Mouse (Mus musculus): Measurements from ENCODE around the gene Cd3eap. TPM values are rescaled to one million over a fixed set of nuclear protein-coding genes. Genes with fewer than 3 reads are reported as not detected.

The Cd3eap gene
- total and polyA plus RNA-seq, 3 experiments, result 14.4 to 36.9 (median 22.6) TPM

DNA sequence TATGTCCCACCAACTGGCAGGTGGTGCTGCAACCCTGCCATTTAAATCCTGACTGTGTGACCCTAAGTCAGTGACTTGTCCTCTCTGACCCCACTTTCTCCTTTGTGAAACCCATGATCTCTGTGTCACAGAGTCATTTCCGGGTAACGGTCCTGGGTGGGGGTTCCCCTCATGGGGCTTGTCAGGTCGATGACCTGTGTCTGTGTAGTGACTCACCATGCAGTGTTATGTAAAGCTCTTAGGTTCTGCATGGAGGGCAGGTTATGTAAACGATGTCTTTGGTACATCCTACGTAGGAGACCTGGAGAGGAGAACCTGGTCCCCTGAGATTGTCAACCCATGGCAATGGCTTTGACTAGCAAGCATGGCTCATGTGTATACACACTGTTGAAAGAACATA, 37.8 kb downstream of the Cd3eap start:
- H3K27me3 ChIP-seq (replicated peaks), result peaks cover 80% of the 10 kb centered on the region

DNA sequence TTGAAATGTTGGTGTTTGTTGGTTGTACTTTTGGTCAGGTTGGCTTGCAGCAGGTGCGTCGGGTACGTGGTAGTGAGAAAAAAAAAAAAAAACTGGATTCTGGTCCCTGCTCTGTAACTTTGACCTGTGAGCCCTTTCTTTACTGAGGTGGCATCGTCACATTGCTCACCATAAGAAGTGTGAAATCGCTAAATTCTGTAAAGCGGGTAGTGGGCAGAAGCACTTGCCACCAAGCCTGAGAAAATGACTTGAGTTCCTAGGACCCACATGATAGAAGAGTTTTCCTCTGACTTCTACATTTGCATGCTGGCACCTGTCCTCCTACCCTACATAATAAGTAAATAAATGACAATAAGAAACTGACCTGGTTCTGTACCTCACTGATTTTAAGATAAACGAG, 38.6 kb downstream of the Cd3eap start:
- peaks cover 20 to 56% of the 10 kb centered on the region in 2 experiments for H3K4me1 ChIP-seq (ENCODE audit: control insufficient read depth in 1 of 2, insufficient read depth in 2 of 2)
- H3K27me3 ChIP-seq (replicated peaks), result peaks cover 87% of the 10 kb centered on the region
- DNase-seq (ENCODE audit: extremely low read depth), result no peak
- H3K4me3 ChIP-seq (replicated peaks in 1 of 3; ENCODE audit: low read depth in 2 of 3, low read length in 2 of 3, poor library complexity in 1 of 3), result no peak overlapping the region
- H3K9me3 ChIP-seq (replicated peaks; ENCODE audit: low read length), result peaks cover 12% of the 10 kb centered on the region
- H3K4me2 ChIP-seq (ENCODE audit: insufficient read depth, low read depth, poor library complexity, severe bottlenecking), result peak overlapping the region; percentile 76
- no peak overlapping the region for H3K9ac ChIP-seq (ENCODE audit: insufficient read depth, low read depth)
- no peaks in the 10 kb centered on the region for H3K79me2 ChIP-seq (replicated peaks; ENCODE audit: control insufficient read depth, extremely low read depth, insufficient read depth, poor library complexity, severe bottlenecking)
- in situ Hi-C loops (cut with MboI; ENCODE audit: low pct_ligation_motif_present, low pct_unique_long_range_greater_than_20kb, low sequenced_read_pairs), result no loop called here
- H3K27ac ChIP-seq (ENCODE audit: insufficient read depth, low read depth), result no peak overlapping the region
- TF ChIP-seq MXI1 (IDR thresholded peaks at IDR 0.05; ENCODE audit: low read depth, low read length), result no peak
- no peaks in the 10 kb centered on the region for H3K36me3 ChIP-seq (replicated peaks in 1 of 2; ENCODE audit: control insufficient read depth in 1 of 2, insufficient read depth in 1 of 2, low read length in 1 of 2)
- dilution Hi-C loops (cut with MboI; ENCODE audit: extremely low pct_ligation_motif_present, extremely low pct_unique_long_range_greater_than_20kb, low sequenced_read_pairs), result no loop called here

More for the DNA sequence above, 37.8 kb downstream of the Cd3eap start:
- DNase-seq (ENCODE audit: extremely low read depth), result peak; percentile 78
- in situ Hi-C loops (cut with MboI; ENCODE audit: low pct_ligation_motif_present, low pct_unique_long_range_greater_than_20kb, low sequenced_read_pairs) (no loop called here), dilution Hi-C loops (cut with MboI; ENCODE audit: extremely low pct_ligation_motif_present, extremely low pct_unique_long_range_greater_than_20kb, low sequenced_read_pairs) (no loop called here)
- H3K36me3 ChIP-seq (replicated peaks in 1 of 2; ENCODE audit: control insufficient read depth in 1 of 2, insufficient read depth in 1 of 2, low read length in 1 of 2), result no peaks in the 10 kb centered on the region
- no peak overlapping the region for H3K4me2 ChIP-seq (ENCODE audit: insufficient read depth, low read depth, poor library complexity, severe bottlenecking)
- H3K9ac ChIP-seq (ENCODE audit: insufficient read depth, low read depth), result no peak overlapping the region
- no peak overlapping the region for H3K27ac ChIP-seq (ENCODE audit: insufficient read depth, low read depth)
- no peak for TF ChIP-seq CTCF (conservative IDR thresholded peaks at IDR 0.05 in 1 of 2, IDR thresholded peaks at IDR 0.05 in 1 of 2; ENCODE audit: low read depth in 2 of 2, low read length in 2 of 2)
- no peak for TF ChIP-seq ZNF384 (IDR thresholded peaks at IDR 0.05; ENCODE audit: low read depth, low read length)
- no peak for TF ChIP-seq MYC (IDR thresholded peaks at IDR 0.05; ENCODE audit: low read depth, low read length)
- no peak for TF ChIP-seq SMC3 (IDR thresholded peaks at IDR 0.05; ENCODE audit: low read depth, low read length)
- TF ChIP-seq RCOR1 (conservative IDR thresholded peaks at IDR 0.05; ENCODE audit: low read depth, low read length), result no peak
- no peak for TF ChIP-seq GABPA (IDR thresholded peaks at IDR 0.05; ENCODE audit: insufficient replicate concordance, low read depth, low read length)
- peak; percentile 48; the same call in 1 of the 2 replicates for TF ChIP-seq BHLHE40 (IDR thresholded peaks at IDR 0.05; ENCODE audit: low read depth, low read length)
- TF ChIP-seq MEF2A (IDR thresholded peaks at IDR 0.05; ENCODE audit: borderline replicate concordance, low read depth, low read length), result no peak; the same call in 1 of the 2 replicates
- no peak for TF ChIP-seq ZC3H11A (IDR thresholded peaks at IDR 0.05; ENCODE audit: low read depth, low read length)
- TF ChIP-seq MAX (IDR thresholded peaks at IDR 0.05; ENCODE audit: low read length), result no peak
- TF ChIP-seq IRF4 (IDR thresholded peaks at IDR 0.05; ENCODE audit: low read depth, low read length), result peak; percentile 26; the same call in 1 of the 2 replicates
- TF ChIP-seq MXI1 (IDR thresholded peaks at IDR 0.05; ENCODE audit: low read depth, low read length), result no peak
- TF ChIP-seq KAT2A (IDR thresholded peaks at IDR 0.05; ENCODE audit: insufficient replicate concordance, low read length), result no peak
- no peak for TF ChIP-seq JUND (conservative IDR thresholded peaks at IDR 0.05; ENCODE audit: low read depth, low read length)
- peak; percentile 75 for TF ChIP-seq ELF1 (IDR thresholded peaks at IDR 0.05; ENCODE audit: low read depth, low read length)
- peak; percentile 94 for TF ChIP-seq ETS1 (conservative IDR thresholded peaks at IDR 0.05; ENCODE audit: low read depth, low read length)
- TF ChIP-seq PAX5 (IDR thresholded peaks at IDR 0.05; ENCODE audit: low read length), result no peak
- peaks cover 19 to 57% of the 10 kb centered on the region in 2 experiments for H3K4me1 ChIP-seq (ENCODE audit: control insufficient read depth in 1 of 2, insufficient read depth in 2 of 2)
- H3K79me2 ChIP-seq (replicated peaks; ENCODE audit: control insufficient read depth, extremely low read depth, insufficient read depth, poor library complexity, severe bottlenecking), result no peaks in the 10 kb centered on the region
- no peak overlapping the region for H3K4me3 ChIP-seq (replicated peaks in 1 of 3; ENCODE audit: low read depth in 2 of 3, low read length in 2 of 3, poor library complexity in 1 of 3)
- peaks cover 12% of the 10 kb centered on the region for H3K9me3 ChIP-seq (replicated peaks; ENCODE audit: low read length)
